9 mouse cellular contexts compared by ENCODE assay signal in the genomic region with DNA sequence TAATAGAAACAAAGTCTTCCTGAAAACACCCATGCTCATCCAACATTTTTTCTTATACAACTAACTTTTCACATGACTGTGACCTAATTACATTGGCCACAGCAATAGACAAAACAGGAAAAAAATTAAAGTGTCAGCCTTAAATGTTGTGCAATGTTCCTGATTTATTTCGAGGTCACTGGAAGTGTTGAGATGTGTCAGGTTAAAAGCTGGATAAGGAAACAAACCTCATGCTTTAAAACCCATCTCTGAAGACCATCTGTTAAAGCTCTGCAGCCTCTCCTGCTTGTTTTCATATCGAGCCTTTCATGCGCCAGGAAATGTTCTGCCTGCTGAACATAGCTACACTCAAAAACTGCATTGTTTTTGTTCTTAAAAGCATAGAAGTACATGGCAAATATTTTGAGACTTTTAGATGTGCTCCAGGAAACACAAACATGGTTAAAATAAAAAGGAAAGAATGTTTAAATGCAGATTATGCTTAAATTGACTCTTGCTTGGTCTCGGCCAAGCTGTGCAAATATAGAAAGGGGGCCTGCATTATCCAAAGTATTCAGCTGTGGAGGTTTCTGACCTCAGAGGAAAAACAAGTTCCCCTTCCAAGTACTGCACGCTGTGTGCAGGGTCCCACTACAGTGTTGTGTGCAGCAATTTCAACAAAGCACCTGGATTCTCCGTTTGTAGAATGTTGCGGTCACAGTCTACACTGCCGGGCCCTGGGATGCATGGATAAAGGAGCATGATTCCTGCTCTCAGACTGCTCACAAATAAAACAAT.
DNase-seq lines count a peak whose midpoint lies in the region; ATAC-seq and TF ChIP-seq lines count a peak whose summit lies in the region.
"Had no signal": no experiment of that assay in that cellular context is flagged by ENCODE, and none has a peak within 500 bp of the region (broad histone marks: within the 10 kb centered on the region; RNA-seq: fewer than 3 reads in every experiment).

No protein-coding gene starts in this region.

- 0 out of 2 replicates have a peak overlapping the region, but pooled peaks have one; percentile 16 for H3K9ac ChIP-seq in intestine, embryonic 14.5 days (ENCODE audit: low read length)
- H3K9ac ChIP-seq in intestine, postnatal 0 days (ENCODE audit: low read depth, low read length) = no peak overlapping the region
- peak overlapping the region; percentile 40 for H3K9ac ChIP-seq in heart, embryonic 13.5 days
- peak overlapping the region; percentile 45; the same call in 1 of the 2 replicates for H3K9ac ChIP-seq in lung, embryonic 16.5 days (ENCODE audit: low read length)
- no peak overlapping the region for H3K9ac ChIP-seq in hindbrain, embryonic 11.5 days (ENCODE audit: low read depth, low read length)

- H3K4me2 ChIP-seq in intestine, embryonic 14.5 days (ENCODE audit: low read length) = 0 out of 2 replicates have a peak overlapping the region, but pooled peaks have one; percentile 18
- H3K4me2 ChIP-seq in intestine, postnatal 0 days (replicated peaks; ENCODE audit: low read depth) = no peak overlapping the region
- H3K4me2 ChIP-seq in heart, embryonic 13.5 days = no peak overlapping the region
- no peak overlapping the region for H3K4me2 ChIP-seq in lung, embryonic 16.5 days (ENCODE audit: low read depth, low read length)
- no peak overlapping the region for H3K4me2 ChIP-seq in hindbrain, embryonic 11.5 days (replicated peaks; ENCODE audit: low read depth, low read length)

- no peaks in the 10 kb centered on the region for H3K27me3 ChIP-seq in intestine, embryonic 14.5 days (replicated peaks; ENCODE audit: control insufficient read depth, insufficient read depth, low read length)
- H3K27me3 ChIP-seq in intestine, postnatal 0 days (replicated peaks; ENCODE audit: control insufficient read depth, insufficient read depth, low read length) = no peaks in the 10 kb centered on the region
- no peaks in the 10 kb centered on the region for H3K27me3 ChIP-seq in Patski
- no peaks in the 10 kb centered on the region for H3K27me3 ChIP-seq in heart, embryonic 13.5 days (replicated peaks)
- no peaks in the 10 kb centered on the region for H3K27me3 ChIP-seq in lung, embryonic 16.5 days (ENCODE audit: control insufficient read depth, insufficient read depth, low read depth, low read length)
- H3K27me3 ChIP-seq in midbrain, embryonic 10.5 days (ENCODE audit: low read depth, poor library complexity, severe bottlenecking) = no peaks in the 10 kb centered on the region
- H3K27me3 ChIP-seq in hindbrain, embryonic 11.5 days (ENCODE audit: control insufficient read depth, insufficient read depth, low read length) = no peaks in the 10 kb centered on the region

- no peak for DNase-seq in intestine, embryonic 14.5 days (ENCODE audit: low spot score)
- peak; percentile 50 for DNase-seq in Patski (ENCODE audit: low read depth, low spot score)
- DNase-seq in midbrain, embryonic 10.5 days (ENCODE audit: low spot score) = no peak
- no peak for DNase-seq in spleen, adult 12 weeks (ENCODE audit: low spot score)
- no peak for DNase-seq in hindbrain, embryonic 11.5 days (ENCODE audit: low spot score)

- 0 out of 2 replicates have a peak, but pooled peaks have one; percentile 36 for ATAC-seq in intestine, embryonic 14.5 days (replicated peaks; ENCODE audit: low FRiP score, low TSS enrichment, low read depth)
- no peak for ATAC-seq in intestine, postnatal 0 days
- peak; percentile 13 for ATAC-seq in Patski
- no peak for ATAC-seq in heart, embryonic 13.5 days (ENCODE audit: extremely low read depth, insufficient number of reproducible peaks, low FRiP score, low TSS enrichment)
- ATAC-seq in lung, embryonic 16.5 days (ENCODE audit: low read depth) = peak; percentile 73
- ATAC-seq in hindbrain, embryonic 11.5 days (ENCODE audit: low FRiP score) = no peak
- ATAC-seq: midbrain, embryonic 16.5 days had no signal

- POLR2A ChIA-PET in Patski (lab: Charles Lee) = interaction anchor here (0.6 to 1.5 kb wide), 2 partner anchors 72 to 227 kb away, joined by 3 to 4 read pairs; no protein-coding TSS in a partner anchor

- CTCF ChIA-PET in Patski (lab: Charles Lee) = interaction anchor here (0.7 to 1.6 kb wide), 2 partner anchors 15 to 89 kb away, joined by 3 to 4 read pairs; no protein-coding TSS in a partner anchor

- H3K9me3 ChIP-seq in intestine, embryonic 14.5 days (ENCODE audit: control insufficient read depth, low read length) = no peaks in the 10 kb centered on the region
- no peaks in the 10 kb centered on the region for H3K9me3 ChIP-seq in intestine, postnatal 0 days (ENCODE audit: control insufficient read depth)
- no peaks in the 10 kb centered on the region for H3K9me3 ChIP-seq in heart, embryonic 13.5 days
- H3K9me3 ChIP-seq in lung, embryonic 16.5 days (ENCODE audit: control insufficient read depth, low read length) = no peaks in the 10 kb centered on the region
- no peaks in the 10 kb centered on the region for H3K9me3 ChIP-seq in midbrain, embryonic 10.5 days (replicated peaks)
- H3K9me3 ChIP-seq in hindbrain, embryonic 11.5 days (ENCODE audit: control insufficient read depth, low read length) = no peaks in the 10 kb centered on the region

- H3K27ac ChIP-seq in intestine, embryonic 14.5 days (ENCODE audit: low read depth) = peak overlapping the region; percentile 83
- no peak overlapping the region for H3K27ac ChIP-seq in intestine, postnatal 0 days (ENCODE audit: low read depth, low read length)
- H3K27ac ChIP-seq in heart, embryonic 13.5 days (replicated peaks) = peak overlapping the region; percentile 68
- peak overlapping the region; percentile 85 for H3K27ac ChIP-seq in lung, embryonic 16.5 days (ENCODE audit: low read length)
- H3K27ac ChIP-seq in midbrain, embryonic 10.5 days (replicated peaks) = no peak overlapping the region
- H3K27ac ChIP-seq in hindbrain, embryonic 11.5 days (ENCODE audit: low read depth, low read length) = no peak overlapping the region

- 42% methylated on average over 8 of the region's 8 CpGs for WGBS in intestine, embryonic 14.5 days
- 44% methylated on average over 8 of the region's 8 CpGs for WGBS in intestine, postnatal 0 days
- 46% methylated on average over 8 of the region's 8 CpGs for WGBS in heart, embryonic 13.5 days
- WGBS in lung, embryonic 16.5 days = 25% methylated on average over 8 of the region's 8 CpGs
- whole genome bisulfite sequencing in midbrain, embryonic 10.5 days = 78% methylated on average over 8 of the region's 8 CpGs
- 76% methylated on average over 8 of the region's 8 CpGs for WGBS in hindbrain, embryonic 11.5 days

- H3K4me3 ChIP-seq in intestine, embryonic 14.5 days (ENCODE audit: low read depth, low read length) = no peak overlapping the region
- H3K4me3 ChIP-seq in intestine, postnatal 0 days (ENCODE audit: low read depth, low read length) = no peak overlapping the region
- H3K4me3 ChIP-seq in heart, embryonic 13.5 days = no peak overlapping the region
- no peak overlapping the region for H3K4me3 ChIP-seq in lung, embryonic 16.5 days (ENCODE audit: low read length)
- no peak overlapping the region for H3K4me3 ChIP-seq in midbrain, embryonic 10.5 days
- no peak overlapping the region for H3K4me3 ChIP-seq in hindbrain, embryonic 11.5 days (ENCODE audit: low read depth, low read length)

- H3K36me3 ChIP-seq in intestine, embryonic 14.5 days (ENCODE audit: control insufficient read depth, insufficient read depth, low read length) = no peaks in the 10 kb centered on the region
- no peaks in the 10 kb centered on the region for H3K36me3 ChIP-seq in intestine, postnatal 0 days (ENCODE audit: control insufficient read depth, insufficient read depth)
- no peaks in the 10 kb centered on the region for H3K36me3 ChIP-seq in heart, embryonic 13.5 days
- H3K36me3 ChIP-seq in lung, embryonic 16.5 days (ENCODE audit: control insufficient read depth, insufficient read depth, low read length) = no peaks in the 10 kb centered on the region
- peaks cover 20% of the 10 kb centered on the region for H3K36me3 ChIP-seq in midbrain, embryonic 10.5 days
- H3K36me3 ChIP-seq in hindbrain, embryonic 11.5 days (ENCODE audit: control insufficient read depth, insufficient read depth, low read length) = no peaks in the 10 kb centered on the region

- TF ChIP-seq CTCF in intestine, postnatal 0 days (IDR thresholded peaks at IDR 0.05; ENCODE audit: low read depth) = no peak
- no peak for TF ChIP-seq CTCF in Patski (IDR thresholded peaks at IDR 0.05)

- peaks cover 14% of the 10 kb centered on the region for H3K4me1 ChIP-seq in intestine, embryonic 14.5 days (replicated peaks; ENCODE audit: control insufficient read depth, insufficient read depth, low read length)
- H3K4me1 ChIP-seq in intestine, postnatal 0 days (replicated peaks; ENCODE audit: control insufficient read depth, insufficient read depth, low read length) = no peaks in the 10 kb centered on the region
- peaks cover 30% of the 10 kb centered on the region for H3K4me1 ChIP-seq in heart, embryonic 13.5 days
- peaks cover 22% of the 10 kb centered on the region for H3K4me1 ChIP-seq in lung, embryonic 16.5 days (replicated peaks; ENCODE audit: control insufficient read depth, insufficient read depth, low read length)
- no peaks in the 10 kb centered on the region for H3K4me1 ChIP-seq in midbrain, embryonic 10.5 days
- no peaks in the 10 kb centered on the region for H3K4me1 ChIP-seq in hindbrain, embryonic 11.5 days (replicated peaks; ENCODE audit: control insufficient read depth, insufficient read depth, low read length)

- in situ Hi-C loops in Patski (cut with MboI; ENCODE audit: low pct_unique_long_range_greater_than_20kb) = no loop called here

Comparison
In these comparisons a context has a peak if more than half of its experiments do, and no peak if none do; other contexts are left out.
1. ATAC-seq: peak in intestine, embryonic 14.5 days (single experiment), Patski (single experiment) and lung, embryonic 16.5 days (single experiment); none in intestine, postnatal 0 days (single experiment), heart, embryonic 13.5 days (single experiment) and hindbrain, embryonic 11.5 days (single experiment).
2. H3K27ac ChIP-seq: peak in intestine, embryonic 14.5 days (single experiment), heart, embryonic 13.5 days (single experiment) and lung, embryonic 16.5 days (single experiment); none in intestine, postnatal 0 days (single experiment), midbrain, embryonic 10.5 days (single experiment) and hindbrain, embryonic 11.5 days (single experiment).
3. H3K9ac ChIP-seq: peak in intestine, embryonic 14.5 days (single experiment), heart, embryonic 13.5 days (single experiment) and lung, embryonic 16.5 days (single experiment); none in intestine, postnatal 0 days (single experiment) and hindbrain, embryonic 11.5 days (single experiment).